Mouse (Mus musculus) heart, embryonic 12.5 days (tissue): ENCODE measurements around the gene Hip1r. TPM values are rescaled to one million over a fixed set of nuclear protein-coding genes. Genes with fewer than 3 reads are reported as not detected.

ENCODE experiments used
- ATAC-seq: fragments of 200-750 bp; cut with Nextera tagmentation; 2 replicates; pipeline ENCODE4 v1.8.0; 2017; ENCODE audit warnings: moderate TSS enrichment, moderate library complexity; ENCODE audit not compliant: insufficient number of reproducible peaks, low FRiP score
- H3K27ac ChIP-seq: fragments of 300-500 bp; sonication (generic); 2 replicates; pipeline ENCODE4 v1.5.1; 2016; ENCODE audit warnings: mild to moderate bottlenecking, moderate library complexity; ENCODE audit not compliant: poor library complexity, severe bottlenecking
- H3K27me3 ChIP-seq: fragments of 300-500 bp; sonication (generic); replicated peaks from 2 replicates; pipeline ENCODE4 v1.6.1; 2016; ENCODE audit warnings: mild to moderate bottlenecking, moderate library complexity
- H3K36me3 ChIP-seq: fragments of 300-500 bp; sonication (generic); 2 replicates; pipeline ENCODE4 v1.6.1; 2016; ENCODE audit warnings: mild to moderate bottlenecking, moderate library complexity
- H3K4me1 ChIP-seq: fragments of 300-500 bp; sonication (generic); replicated peaks from 2 replicates; pipeline ENCODE4 v1.6.1; 2016; ENCODE audit warnings: mild to moderate bottlenecking
- H3K4me2 ChIP-seq: fragments of 300-500 bp; sonication (generic); 2 replicates; pipeline ENCODE4 v1.6.1; 2016; ENCODE audit warnings: mild to moderate bottlenecking, moderate library complexity
- H3K4me3 ChIP-seq: fragments of 300-500 bp; sonication (generic); 2 replicates; pipeline ENCODE4 v1.5.1; 2016; ENCODE audit warnings: mild to moderate bottlenecking
- H3K9ac ChIP-seq: fragments of 300-500 bp; sonication (generic); 2 replicates; pipeline ENCODE4 v1.6.1; 2016; ENCODE audit warnings: mild to moderate bottlenecking, moderate library complexity
- H3K9me3 ChIP-seq: fragments of 300-500 bp; sonication (generic); replicated peaks from 2 replicates; pipeline ENCODE4 v1.6.1; 2016; ENCODE audit warnings: mild to moderate bottlenecking, moderate library complexity
- WGBS: fragments of 180-500 bp; shearing (Covaris S2); methylation state at CpG from one replicate; pipeline ENCODE4 v1.1.7; 2016; 5-methylcytosine and 5-hydroxymethylcytosine counted together
- polyA plus RNA-seq: library from polyadenylated mRNA; unstranded; fragments of >200 nt; fragmentation: Nextera tagmentation; extraction: Ambion mirVana; gene quantifications from 2 replicates; pipeline ENCODE4 v1.2.1, GENCODE M21; 2016

Gene Hip1r
- polyA plus RNA-seq, 1 experiment from 2014 or later: 7.5 TPM

DNA sequence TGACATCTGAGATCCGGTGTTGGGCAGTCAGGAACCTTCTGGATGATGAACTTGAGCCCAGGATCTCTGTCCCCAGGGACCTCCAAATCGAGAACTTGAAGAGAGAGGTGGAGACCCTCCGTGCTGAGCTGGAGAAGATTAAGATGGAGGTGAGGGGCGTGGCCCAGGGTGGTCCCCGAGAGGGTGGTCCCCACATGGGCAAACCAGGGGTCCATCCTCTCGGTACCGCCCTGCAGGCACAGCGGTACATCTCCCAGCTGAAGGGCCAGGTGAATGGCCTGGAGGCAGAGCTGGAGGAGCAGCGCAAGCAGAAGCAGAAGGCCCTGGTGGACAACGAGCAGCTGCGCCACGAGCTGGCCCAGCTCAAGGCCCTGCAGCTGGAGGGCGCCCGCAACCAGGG is 23.3 kb downstream of the Hip1r start:
- Histone ChIP-seq H3K4me3 (no peak overlapping the region), H3K4me2 (no peak overlapping the region), H3K9ac (no peak overlapping the region), H3K36me3 (no peaks in the 10 kb centered on the region), H3K4me1 (peaks cover 24% of the 10 kb centered on the region), H3K27ac (no peak overlapping the region), H3K9me3 (no peaks in the 10 kb centered on the region), H3K27me3 (no peaks in the 10 kb centered on the region)
- no peak for ATAC-seq
- 89% methylated on average over 14 of the region's 14 CpGs for WGBS

DNA sequence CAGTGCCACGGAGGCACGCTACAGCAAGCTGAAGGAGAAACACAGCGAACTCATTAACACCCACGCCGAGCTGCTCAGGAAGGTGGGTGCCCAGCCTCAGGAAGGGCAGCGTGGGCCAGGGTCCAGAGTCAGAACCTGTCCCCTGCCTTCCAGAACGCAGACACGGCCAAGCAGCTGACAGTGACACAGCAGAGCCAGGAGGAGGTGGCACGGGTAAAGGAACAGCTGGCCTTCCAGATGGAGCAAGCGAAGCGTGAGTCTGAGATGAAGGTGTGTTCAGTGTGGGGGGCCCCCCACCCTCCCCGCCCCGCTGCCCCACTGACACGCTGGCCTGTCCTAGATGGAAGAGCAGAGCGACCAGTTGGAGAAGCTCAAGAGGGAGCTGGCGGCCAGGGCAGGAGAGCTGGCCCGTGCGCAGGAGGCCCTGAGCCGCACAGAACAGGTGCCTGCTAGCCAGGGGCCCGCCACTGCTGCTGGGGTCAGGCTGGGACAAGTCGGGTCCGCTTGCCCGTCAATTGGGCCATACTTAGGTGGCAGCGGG is 23.9 kb downstream of the Hip1r start:
- H3K9me3 ChIP-seq: no peaks in the 10 kb centered on the region
- no peak overlapping the region for H3K27ac ChIP-seq
- 88% methylated on average over 24 of the region's 24 CpGs for WGBS
- H3K36me3 ChIP-seq: no peaks in the 10 kb centered on the region
- no peak overlapping the region for H3K9ac ChIP-seq
- H3K4me2 ChIP-seq: no peak overlapping the region
- peaks cover 20% of the 10 kb centered on the region for H3K4me1 ChIP-seq
- no peak for ATAC-seq
- H3K27me3 ChIP-seq: no peaks in the 10 kb centered on the region
- no peak overlapping the region for H3K4me3 ChIP-seq

DNA sequence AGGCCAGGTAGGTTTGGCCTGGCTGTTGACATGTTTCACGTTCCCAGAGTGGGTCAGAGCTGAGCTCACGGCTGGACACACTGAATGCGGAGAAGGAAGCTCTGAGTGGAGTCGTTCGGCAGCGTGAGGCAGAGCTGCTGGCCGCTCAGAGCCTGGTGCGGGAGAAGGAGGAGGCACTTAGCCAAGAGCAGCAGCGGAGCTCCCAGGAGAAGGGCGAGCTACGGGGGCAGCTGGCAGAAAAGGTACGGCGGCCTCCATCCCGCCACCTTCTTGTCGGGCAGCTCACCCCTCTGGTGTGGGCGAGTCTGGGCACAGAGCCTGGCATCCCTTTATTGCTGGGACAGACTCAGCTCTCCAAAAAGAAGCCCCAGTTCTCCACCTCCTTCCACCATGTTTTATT is 24.4 kb downstream of the Hip1r start:
- Histone ChIP-seq H3K27me3 (no peaks in the 10 kb centered on the region), H3K36me3 (no peaks in the 10 kb centered on the region), H3K9me3 (no peaks in the 10 kb centered on the region), H3K4me3 (no peak overlapping the region), H3K27ac (no peak overlapping the region), H3K4me2 (no peak overlapping the region), H3K4me1 (peaks cover 20% of the 10 kb centered on the region), H3K9ac (no peak overlapping the region)
- WGBS: 74% methylated on average over 16 of the region's 16 CpGs
- ATAC-seq: no peak

DNA sequence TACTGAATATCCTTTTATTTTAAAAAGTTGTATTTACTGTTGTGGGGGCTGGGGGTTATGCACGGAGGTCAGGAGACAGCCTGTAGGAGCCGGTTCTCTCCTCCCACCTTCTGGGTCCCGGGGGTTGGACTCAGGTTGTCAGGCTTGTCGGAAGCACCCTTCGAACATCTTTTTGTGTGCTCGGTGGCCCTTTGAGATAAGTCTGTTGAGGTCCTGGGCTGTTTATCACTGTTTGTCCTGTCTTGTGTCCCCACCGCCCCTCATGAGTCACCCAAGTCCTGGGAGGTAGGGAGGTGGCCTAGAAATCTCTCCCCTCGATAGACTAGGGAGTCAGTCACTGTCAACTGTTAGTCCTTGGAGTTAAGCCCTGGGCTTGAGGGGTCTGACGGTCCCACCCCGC is 24.9 kb downstream of the Hip1r start:
- Histone ChIP-seq H3K36me3 (no peaks in the 10 kb centered on the region), H3K9me3 (no peaks in the 10 kb centered on the region), H3K4me3 (no peak overlapping the region), H3K27ac (no peak overlapping the region), H3K9ac (no peak overlapping the region), H3K27me3 (no peaks in the 10 kb centered on the region), H3K4me1 (peaks cover 23% of the 10 kb centered on the region), H3K4me2 (no peak overlapping the region)
- ATAC-seq: no peak
- WGBS: 52% methylated on average over 10 of the region's 10 CpGs

DNA sequence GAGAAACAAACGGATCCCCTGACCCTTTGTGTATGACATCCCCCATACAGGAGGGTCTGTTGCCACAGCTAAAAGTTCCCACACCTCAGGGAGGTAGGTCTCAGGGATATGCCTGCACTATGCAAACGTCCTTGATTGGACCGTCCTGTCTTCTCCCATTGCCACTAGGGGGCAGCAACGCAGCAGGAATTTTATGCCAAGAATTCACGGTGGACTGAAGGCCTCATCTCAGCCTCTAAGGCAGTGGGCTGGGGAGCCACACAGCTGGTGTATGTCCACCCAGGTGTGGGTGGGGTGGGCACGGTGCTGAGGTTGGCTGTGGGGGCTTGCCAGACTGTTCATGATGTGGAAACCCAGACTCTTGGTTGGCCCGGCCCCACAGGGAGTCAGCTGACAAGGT is 27.4 kb downstream of the Hip1r start:
- H3K9me3 ChIP-seq: no peaks in the 10 kb centered on the region
- H3K36me3 ChIP-seq: peaks cover 20% of the 10 kb centered on the region
- H3K9ac ChIP-seq: no peak overlapping the region
- H3K4me2 ChIP-seq: no peak overlapping the region
- peak; percentile 66 for ATAC-seq
- H3K27ac ChIP-seq: no peak overlapping the region
- no peak overlapping the region for H3K4me3 ChIP-seq
- 12% methylated on average over 7 of the region's 7 CpGs for WGBS
- H3K27me3 ChIP-seq: no peaks in the 10 kb centered on the region
- peaks cover 11% of the 10 kb centered on the region for H3K4me1 ChIP-seq

DNA sequence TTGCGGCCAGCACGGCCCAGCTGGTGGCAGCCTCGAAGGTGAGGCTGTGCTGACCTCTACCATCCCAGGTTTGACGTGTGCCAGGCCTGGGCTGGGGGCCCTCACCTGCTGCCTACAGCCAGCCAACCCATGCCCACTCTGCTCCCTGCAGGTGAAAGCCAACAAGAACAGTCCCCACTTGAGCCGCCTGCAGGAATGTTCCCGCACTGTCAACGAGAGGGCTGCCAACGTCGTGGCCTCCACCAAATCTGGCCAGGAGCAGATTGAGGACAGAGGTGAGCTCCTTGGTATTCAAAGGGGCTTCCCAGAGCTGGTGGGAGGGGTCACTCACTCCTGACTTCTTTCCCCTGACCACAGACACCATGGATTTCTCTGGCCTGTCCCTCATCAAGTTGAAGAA is 27.8 kb downstream of the Hip1r start:
- WGBS: 48% methylated on average over 9 of the region's 9 CpGs
- Histone ChIP-seq H3K9ac (no peak overlapping the region), H3K36me3 (peaks cover 25% of the 10 kb centered on the region), H3K4me1 (peaks cover 11% of the 10 kb centered on the region), H3K27ac (no peak overlapping the region), H3K9me3 (no peaks in the 10 kb centered on the region), H3K4me3 (no peak overlapping the region), H3K4me2 (no peak overlapping the region), H3K27me3 (no peaks in the 10 kb centered on the region)
- peak; percentile 24 for ATAC-seq

DNA sequence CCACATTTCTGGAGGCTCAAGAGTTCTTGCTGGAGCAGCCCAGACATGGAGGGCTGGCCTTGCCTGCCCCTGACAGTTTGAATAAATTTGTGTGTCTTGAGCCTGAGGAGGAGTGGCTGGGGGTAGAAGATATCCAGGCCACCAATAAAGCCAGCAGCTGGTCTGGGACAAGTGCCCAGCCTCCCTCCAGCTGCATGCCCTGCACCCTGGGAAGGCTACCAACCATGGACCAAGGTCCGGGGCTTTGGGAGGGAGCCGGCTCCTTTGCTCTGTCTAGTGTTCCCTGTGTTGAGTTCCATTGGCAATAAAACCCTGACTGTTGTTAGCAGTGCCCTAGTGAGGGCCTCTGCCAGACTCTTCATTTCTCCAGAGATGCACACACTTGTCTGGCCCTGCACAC is 29.4 kb downstream of the Hip1r start:
- H3K9ac ChIP-seq: no peak overlapping the region
- H3K4me2 ChIP-seq: no peak overlapping the region
- WGBS: 62% methylated on average over 2 of the region's 2 CpGs
- H3K27me3 ChIP-seq: no peaks in the 10 kb centered on the region
- peaks cover 11% of the 10 kb centered on the region for H3K4me1 ChIP-seq
- H3K27ac ChIP-seq: peak overlapping the region; percentile 19; the same call in 1 of the 2 replicates
- H3K4me3 ChIP-seq: no peak overlapping the region
- no peaks in the 10 kb centered on the region for H3K9me3 ChIP-seq
- ATAC-seq: no peak
- H3K36me3 ChIP-seq: peaks cover 41% of the 10 kb centered on the region

DNA sequence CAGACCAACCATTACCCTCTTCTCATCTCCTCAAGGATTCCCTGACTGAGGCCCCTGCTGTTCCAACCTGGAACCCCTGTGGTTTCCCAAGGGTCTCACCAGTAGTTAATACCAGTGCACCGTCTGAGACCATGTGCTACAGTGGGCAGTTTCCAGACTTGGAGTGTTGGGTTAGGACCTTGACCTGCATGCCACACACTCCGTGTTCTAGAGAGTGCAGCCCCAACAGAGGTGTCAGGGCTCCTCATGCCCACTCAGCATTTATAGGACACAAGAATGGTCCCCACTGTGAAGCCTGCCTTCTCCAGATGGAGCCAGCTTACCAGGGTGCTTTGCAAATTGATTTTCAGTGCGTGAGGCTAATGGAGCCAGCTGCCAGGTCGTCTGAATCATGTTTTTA is 29.9 kb downstream of the Hip1r start:
- WGBS: 69% methylated on average over 4 of the region's 4 CpGs
- H3K4me1 ChIP-seq: peaks cover 11% of the 10 kb centered on the region
- H3K9ac ChIP-seq: no peak overlapping the region
- H3K36me3 ChIP-seq: peaks cover 46% of the 10 kb centered on the region
- no peak for ATAC-seq
- no peak overlapping the region for H3K4me2 ChIP-seq
- no peaks in the 10 kb centered on the region for H3K9me3 ChIP-seq
- no peak overlapping the region for H3K27ac ChIP-seq
- H3K27me3 ChIP-seq: no peaks in the 10 kb centered on the region
- no peak overlapping the region for H3K4me3 ChIP-seq

DNA sequence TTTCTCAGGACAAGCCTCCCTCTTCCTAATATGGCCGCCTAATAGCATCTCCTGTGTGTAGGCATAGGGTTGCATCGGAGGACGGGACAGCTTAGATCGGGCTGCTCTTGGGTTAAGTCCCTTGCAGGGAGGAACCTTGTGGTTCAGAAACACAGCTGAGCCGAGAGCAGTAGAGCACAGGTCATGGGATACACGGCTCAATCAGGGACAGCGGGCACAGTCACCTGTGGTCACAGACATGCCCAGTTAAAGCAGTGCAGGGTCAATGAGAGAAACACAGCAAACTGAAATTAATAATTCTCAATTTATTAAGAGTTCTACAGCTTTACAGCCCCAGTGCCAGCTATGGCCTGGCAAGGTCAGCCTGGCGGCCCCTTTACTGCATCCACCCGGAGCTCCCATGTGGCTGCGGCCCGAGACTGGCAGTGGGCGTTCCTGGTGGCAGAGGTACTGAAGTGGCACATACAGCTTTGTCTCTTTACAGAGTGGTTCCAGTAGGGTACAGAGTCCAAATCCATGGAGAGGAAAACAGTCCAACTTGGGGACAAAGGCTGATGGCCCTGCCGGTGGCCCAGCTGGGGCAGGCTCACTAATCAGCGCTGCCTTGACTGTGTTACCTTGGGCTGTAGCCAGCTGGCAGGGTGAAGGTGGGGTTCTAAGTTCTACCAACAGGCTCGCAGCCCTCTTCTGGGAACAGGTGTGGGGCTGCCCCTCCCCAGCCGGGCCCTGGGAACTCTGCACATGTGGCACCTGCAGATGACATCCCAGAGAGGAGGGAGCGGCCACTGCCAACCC is 31.1 kb downstream of the Hip1r start:
- 88% methylated on average over 17 of the region's 17 CpGs for WGBS
- no peak for ATAC-seq
- Histone ChIP-seq H3K27me3 (no peaks in the 10 kb centered on the region), H3K9ac (no peak overlapping the region), H3K4me2 (no peak overlapping the region), H3K4me3 (no peak overlapping the region), H3K27ac (no peak overlapping the region), H3K9me3 (no peaks in the 10 kb centered on the region), H3K4me1 (peaks cover 13% of the 10 kb centered on the region), H3K36me3 (peaks cover 57% of the 10 kb centered on the region)

DNA sequence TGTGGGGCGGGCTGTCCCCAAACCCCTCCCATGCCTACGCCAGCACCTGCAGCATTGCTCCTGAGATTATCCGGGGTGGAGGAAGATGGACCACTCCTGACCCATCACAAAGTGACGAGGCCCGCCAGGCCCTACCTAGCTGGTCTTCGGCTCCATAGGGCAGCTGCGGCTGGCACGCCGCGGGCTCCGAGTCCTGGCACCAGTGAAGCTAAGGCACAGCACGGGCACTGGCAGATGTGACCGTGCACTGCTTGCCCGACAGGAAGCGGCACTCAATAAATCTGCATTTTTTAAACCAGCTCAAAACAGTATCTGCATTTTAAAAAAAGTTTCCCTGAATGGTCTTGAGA is 31.7 kb downstream of the Hip1r start:
- Histone ChIP-seq H3K27ac (no peak overlapping the region), H3K9ac (no peak overlapping the region), H3K4me2 (no peak overlapping the region), H3K27me3 (no peaks in the 10 kb centered on the region), H3K4me3 (no peak overlapping the region), H3K4me1 (peaks cover 19% of the 10 kb centered on the region), H3K9me3 (no peaks in the 10 kb centered on the region), H3K36me3 (peaks cover 63% of the 10 kb centered on the region)
- 94% methylated on average over 15 of the region's 15 CpGs for WGBS
- no peak for ATAC-seq

DNA sequence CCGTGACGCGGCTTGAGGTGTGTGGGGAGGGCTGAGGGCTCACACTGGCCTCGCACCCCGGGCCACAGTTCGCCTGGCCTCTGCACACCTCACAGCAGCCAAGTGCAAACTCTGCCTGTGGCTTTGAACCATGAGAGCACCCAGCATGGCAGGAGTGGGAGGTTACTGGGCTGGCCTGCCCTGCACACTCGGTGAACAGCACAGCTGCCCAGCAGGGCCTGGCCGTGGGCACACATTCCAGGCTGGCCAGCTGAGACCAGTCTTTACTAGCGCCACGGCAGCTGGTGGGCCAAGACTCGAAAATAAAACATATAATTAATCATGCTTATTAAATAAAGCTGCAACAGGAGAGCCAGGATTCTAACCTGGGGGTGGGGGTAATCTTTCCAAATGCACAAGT is 32.2 kb downstream of the Hip1r start:
- no peaks in the 10 kb centered on the region for H3K27me3 ChIP-seq
- 93% methylated on average over 11 of the region's 11 CpGs for WGBS
- H3K36me3 ChIP-seq: peaks cover 67% of the 10 kb centered on the region
- H3K9ac ChIP-seq: no peak overlapping the region
- no peak for ATAC-seq
- H3K4me3 ChIP-seq: no peak overlapping the region
- H3K27ac ChIP-seq: no peak overlapping the region
- peaks cover 23% of the 10 kb centered on the region for H3K4me1 ChIP-seq
- no peaks in the 10 kb centered on the region for H3K9me3 ChIP-seq
- H3K4me2 ChIP-seq: no peak overlapping the region
